Mouse (Mus musculus): ENCODE measurements around the gene Tshb.

Tshb gene

DNA sequence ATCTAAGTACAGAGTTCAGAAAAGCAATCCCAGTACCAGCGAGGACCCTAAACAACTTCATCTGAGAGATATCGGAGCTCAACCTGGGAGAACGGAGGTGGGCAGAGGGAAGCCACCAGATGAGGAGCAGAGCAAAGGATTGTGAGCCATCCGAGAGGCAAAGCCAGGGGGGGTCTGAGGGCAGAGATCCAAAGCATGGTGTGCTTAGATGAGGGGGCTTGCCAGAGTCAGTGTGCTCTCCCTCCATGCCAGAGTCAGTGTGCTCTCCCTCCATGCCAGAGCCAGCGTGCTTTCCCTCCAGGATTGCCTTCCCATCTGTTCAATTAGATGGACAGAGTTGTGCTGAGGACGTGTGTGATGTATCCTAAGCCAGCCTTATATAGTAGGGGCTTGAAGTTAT is 45.4 kb downstream of the Tshb start:
- DNase-seq (ENCODE audit: low spot score in 2 of 2) = no peak

DNA sequence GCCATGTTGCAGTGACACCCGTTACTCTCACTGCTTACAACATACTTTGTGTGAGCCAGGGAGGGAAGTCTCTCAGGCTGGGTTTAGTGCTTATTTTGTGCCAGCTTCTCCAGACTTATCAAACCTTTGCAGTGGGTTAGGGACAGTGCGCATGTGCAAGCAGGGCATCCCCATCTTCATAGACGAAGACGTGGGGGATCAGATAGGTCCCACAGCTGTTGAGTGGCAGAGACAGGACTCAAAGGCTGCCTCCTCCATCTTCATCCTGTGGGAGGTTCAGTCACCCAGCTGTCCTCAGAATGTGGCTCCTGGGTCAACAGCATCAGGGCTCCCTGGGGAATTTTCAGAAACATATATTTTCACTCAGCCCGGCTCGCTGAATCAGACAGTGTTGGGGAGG is 46.1 kb downstream of the Tshb start:
- DNase-seq (ENCODE audit: low spot score in 2 of 2) = no peak

DNA sequence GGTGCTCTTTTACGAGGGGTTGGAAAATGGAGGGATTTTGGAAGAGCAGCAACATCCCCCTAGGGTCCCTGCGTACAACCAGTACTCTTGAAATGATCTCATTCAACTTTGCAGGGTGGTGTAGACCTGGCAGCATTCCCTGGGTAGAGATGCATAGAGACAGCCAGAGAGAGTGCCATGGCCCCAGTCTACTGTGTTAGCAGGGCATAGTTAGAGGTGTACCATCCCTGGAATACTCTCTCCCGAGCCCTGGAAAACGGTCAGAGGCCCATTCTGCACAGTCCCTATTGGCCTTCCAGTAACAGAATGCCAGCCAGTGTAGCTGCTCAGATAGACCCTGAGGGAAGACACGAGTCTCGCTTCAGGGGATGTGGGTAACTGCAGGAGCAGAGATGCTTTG is 46.9 kb downstream of the Tshb start:
- no peak for DNase-seq (ENCODE audit: low spot score in 2 of 2)

DNA sequence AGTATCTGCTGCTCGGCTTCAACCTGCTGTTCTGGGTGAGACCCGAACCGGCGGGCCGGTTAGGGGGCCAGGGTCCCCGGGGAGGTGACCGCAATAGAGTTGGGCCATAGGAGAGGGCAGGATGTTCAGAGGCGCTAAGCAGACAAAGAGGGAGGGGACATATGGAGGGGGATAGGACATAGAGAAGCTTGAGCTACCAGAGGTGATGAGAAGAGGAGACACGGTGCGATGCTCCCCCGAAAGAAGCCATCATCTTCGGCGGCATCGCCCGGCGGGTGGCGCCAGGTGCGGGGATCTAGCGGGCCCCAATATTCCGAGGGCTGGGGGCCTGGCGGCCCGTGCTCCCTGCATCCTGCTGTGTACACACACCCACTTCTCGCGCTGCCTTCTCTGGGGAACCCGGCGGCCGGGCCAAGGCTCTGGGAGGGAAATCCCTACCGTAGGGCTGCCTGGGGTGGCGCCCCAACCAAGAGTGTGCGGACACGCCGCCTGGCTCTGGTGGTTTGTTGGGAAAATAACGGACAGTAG is 47.4 kb downstream of the Tshb start:
- peak in 1 of 2 experiments; percentile 74 for DNase-seq (ENCODE audit: low spot score in 2 of 2)

DNA sequence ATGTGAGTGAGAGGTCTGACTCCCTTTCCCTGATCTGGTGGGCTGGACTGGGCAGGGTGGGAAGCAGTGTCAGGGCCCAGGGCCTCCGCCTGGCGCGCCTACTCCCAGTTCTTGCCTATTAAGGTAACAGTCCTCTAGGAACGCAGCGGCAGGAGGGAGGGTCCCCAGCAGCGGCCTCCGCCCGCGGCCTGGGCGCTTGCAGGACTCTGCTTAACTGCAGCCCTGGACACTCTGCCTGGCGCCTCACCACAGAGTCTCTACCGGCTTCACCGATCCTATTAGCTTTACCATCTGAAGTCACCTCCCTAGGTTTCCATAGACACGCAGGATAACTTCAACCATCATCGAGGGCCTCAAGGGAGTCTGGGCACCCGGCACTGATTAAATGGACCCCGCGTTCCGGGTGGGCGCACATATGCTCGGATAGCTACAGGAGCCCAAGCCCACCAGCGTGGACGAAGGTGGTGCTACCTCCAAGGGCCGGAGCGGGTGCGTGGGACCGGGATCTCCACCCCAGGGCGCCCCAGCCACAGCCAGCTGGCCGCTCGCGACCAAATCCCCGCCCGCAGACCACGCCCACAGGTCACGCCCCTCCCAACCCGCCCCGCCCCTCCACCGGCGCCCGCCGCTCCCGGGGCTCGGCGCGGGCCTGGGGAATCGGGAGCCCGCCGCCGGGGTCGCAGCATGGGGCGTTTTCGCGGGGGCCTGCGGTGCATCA is 48.0 kb downstream of the Tshb start, which contains the start of gene Tspan2:
Gene Tspan2 (plus strand): TSS at position 217 of the 718 bp plus-strand sequence.
- DNase-seq (ENCODE audit: low spot score in 2 of 2) = peak; percentile 61 to 86

DNA sequence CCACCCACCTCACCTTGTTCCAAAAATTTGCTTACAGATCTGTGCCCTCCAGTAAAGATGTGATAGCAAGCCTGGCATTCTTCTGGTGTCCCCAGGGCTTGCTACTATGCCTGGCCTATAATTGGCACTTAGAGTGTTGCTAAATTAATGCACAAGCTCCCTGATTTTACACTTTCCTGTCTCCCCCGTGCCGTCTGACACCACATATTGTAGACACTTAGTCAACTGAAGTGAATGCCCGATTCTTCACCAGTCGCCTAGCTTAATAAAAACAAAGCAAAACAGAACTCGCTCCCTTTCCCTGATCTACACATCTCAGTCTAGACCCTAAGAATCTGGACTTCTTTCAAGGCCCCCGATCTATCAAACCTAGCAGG is 48.6 kb downstream of the Tshb start:
- DNase-seq (ENCODE audit: low spot score in 2 of 2) = no peak

DNA sequence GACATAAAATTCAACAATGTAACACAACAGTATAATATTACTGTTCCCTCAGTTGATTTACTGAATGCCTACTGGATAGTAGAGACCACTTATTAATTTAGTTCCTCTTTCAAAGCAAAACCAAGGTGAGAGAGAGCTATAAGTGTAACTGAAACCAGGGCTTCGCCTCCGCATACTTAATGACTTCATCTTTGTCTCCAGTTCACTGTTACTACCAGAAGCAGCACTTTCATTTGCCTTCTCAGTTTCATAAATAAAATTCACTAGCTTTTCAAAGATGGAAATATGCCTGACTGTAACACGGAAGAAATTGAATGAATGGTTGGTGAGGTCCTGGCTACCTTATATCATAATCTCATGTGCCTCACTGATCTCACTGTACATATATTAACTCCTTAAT is 49.5 kb downstream of the Tshb start:
- DNase-seq (ENCODE audit: low spot score in 2 of 2) = no peak

DNA sequence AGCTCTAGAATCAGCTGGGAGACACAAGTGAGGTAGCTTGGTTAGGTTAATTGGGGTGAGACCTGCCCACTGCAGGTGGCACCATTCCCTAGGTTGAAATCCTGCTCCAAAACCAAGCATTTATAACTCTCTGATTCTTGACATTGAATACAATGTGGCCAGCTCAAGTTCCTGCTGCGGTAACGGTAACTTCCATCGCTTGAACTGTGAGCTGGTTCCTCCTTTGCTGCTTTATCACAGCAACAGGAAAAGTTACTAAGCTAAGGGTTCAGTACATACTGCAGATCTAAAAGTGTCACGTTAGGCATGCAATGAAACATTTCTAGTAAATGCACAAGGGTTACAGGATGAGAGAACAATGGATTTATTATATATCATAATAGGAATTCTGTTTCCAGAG is 49.9 kb downstream of the Tshb start:
- DNase-seq (ENCODE audit: low spot score in 2 of 2) = no peak

DNA sequence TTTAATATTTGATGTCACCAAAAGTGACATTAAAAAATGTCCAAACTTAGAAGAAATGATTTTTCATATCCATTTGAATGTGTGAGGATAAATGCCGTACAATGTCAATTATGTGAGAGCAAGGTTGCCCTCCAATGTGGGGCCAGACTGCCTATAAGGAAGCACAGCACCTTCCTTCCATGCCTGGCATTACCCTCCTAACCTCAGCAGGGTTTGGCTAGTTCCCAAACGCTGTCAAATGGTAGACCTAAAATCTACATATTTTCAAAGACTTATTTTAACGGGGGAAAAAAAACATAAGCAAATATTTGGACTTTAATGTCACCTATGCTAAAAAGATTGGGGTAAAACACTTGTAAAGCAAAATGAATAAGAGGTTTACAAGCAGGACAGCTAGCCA is 51.4 kb downstream of the Tshb start:
- DNase-seq (ENCODE audit: low spot score in 2 of 2) = no peak

DNA sequence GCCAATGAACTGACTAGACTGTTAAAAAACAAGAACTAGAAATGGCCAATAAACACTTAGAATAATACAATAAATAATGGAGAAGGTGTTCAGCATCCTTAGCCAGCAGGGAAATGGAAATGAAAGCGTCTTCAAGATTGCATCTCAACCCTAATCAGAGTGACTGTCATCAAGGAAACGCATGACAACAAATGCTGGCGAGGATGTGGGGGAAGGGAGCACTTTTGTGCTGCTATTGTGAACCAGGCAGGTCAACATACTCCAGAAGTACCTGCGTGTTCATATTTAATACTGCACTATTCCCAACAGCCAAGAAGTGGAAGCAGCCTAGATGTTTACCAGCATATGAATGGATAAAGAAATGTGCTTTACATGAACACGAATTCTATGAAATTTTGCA is 53.1 kb downstream of the Tshb start:
- DNase-seq (ENCODE audit: low spot score in 2 of 2) = no peak

All from spleen, postnatal 4 days (tissue).